Mouse (Mus musculus): ENCODE data around the gene Plekhg3.

DNA sequence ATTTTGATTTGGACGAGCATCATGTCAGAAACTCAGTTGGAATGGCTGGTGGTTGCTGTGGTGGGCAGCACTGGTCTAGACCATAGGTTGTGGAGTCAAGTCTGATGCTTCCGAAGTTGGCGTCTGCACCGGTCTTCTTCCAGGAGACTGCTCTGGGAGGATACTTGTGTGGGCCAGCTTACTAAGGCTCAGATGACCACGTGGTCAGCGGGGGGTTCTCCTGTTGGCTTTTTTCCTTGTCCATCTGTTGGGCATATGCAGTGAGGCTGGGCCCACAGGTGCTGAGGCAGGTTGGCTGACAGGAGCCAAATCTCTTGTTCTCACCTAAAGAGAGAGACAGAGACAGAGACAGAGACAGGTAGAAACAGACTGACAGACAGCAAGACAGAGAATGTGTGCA is 44.1 kb downstream of the Plekhg3 start:
- TF ChIP-seq ZNF384 (IDR thresholded peaks at IDR 0.05; ENCODE audit: low read depth, low read length) (no peak), CHD2 (IDR thresholded peaks at IDR 0.05; ENCODE audit: low read depth, low read length) (no peak), HCFC1 (IDR thresholded peaks at IDR 0.05; ENCODE audit: borderline replicate concordance, insufficient read depth, low read length) (no peak), MAFK (IDR thresholded peaks at IDR 0.05; ENCODE audit: insufficient read depth, low read depth, low read length) (no peak), ZC3H11A (IDR thresholded peaks at IDR 0.05; ENCODE audit: borderline replicate concordance, low read depth, low read length) (no peak)
